Mouse (Mus musculus): ENCODE measurements around the gene Arid4a. TPM values are rescaled to one million over a fixed set of nuclear protein-coding genes. Genes with fewer than 3 reads are reported as not detected.

Gene Arid4a
- polyA plus RNA-seq, 1 experiment, result 12.0 TPM

DNA sequence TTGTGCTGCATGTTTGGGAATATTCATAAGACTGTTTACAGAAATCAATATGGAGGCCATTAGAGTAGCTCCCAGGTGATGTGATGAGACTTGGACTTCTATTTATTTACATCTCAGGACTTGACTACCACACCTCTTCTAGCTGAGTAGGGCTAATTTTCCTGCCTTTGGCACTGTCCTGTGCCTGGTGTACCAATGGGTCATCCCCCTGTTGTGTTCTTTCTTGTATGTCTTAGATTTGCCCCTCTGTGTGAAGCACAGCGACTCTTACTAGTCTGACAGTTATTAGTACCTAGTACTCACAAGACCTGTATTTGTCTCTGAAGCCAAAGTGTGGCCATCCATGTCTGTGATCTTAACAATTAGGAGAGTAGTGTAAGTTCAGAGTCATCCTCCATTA, 26.7 kb downstream of the Arid4a start:
- TF ChIP-seq GATA1 (IDR thresholded peaks at IDR 0.05; ENCODE audit: low read length), result no peak

DNA sequence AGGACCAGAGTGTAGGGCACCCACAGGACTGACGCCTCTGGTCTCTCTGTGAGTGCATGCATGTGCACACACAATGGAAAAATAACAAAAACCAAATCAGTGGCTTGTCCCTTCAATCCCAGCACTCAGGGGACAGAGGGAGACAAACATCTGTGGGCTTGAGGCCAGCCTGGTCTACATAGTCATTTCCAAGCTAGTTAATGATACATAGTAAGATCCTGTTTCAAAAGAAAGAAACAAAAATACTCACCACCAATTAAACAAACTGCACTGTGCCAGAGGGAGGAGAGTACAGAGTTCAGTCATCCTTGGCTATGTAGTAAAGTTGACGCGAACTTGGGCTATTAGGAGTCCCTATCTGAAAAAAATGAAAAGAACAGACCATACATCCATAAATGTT, 27.8 kb downstream of the Arid4a start:
- TF ChIP-seq GATA1 (IDR thresholded peaks at IDR 0.05; ENCODE audit: low read length), result no peak

DNA sequence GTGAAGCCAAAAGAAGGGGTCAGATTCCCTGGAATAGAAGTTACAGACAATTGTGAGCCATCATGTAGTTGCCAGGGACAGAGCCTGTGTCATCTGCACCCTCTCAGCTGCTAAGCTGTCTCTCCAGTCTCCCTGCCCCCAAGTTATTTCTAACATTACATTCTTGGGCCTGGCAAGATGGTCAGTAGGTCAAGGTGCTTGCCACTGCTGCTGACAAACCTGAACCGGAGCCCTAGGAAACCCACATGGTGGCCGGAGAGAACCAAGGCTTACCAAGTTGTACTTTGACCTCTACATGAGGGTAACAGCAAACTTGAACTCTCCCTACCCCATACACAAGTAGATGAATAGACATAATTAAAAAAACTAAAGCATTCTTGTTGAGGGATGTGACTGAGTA, 28.7 kb downstream of the Arid4a start:
- no peak for TF ChIP-seq GATA1 (IDR thresholded peaks at IDR 0.05; ENCODE audit: low read length)

DNA sequence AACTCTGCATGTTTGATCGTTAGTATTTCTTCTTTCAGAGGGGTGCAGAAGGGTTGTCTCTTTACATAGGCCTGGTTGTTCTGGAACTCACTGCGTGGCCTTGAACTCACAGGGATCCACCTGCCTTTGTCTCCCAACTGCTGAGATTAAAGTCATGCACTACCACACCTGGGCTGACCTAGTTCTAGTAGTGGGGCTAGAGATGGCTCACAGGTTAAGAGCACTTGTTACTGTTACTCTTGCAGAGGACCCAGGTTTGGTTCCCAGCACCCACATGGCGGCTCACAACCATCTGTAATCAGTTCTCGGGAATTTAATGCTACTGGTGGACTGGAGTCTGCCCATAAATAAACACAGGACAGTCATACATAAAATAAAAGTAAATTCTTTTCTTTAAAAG, 30.7 kb downstream of the Arid4a start:
- no peak for TF ChIP-seq GATA1 (IDR thresholded peaks at IDR 0.05; ENCODE audit: low read length)

DNA sequence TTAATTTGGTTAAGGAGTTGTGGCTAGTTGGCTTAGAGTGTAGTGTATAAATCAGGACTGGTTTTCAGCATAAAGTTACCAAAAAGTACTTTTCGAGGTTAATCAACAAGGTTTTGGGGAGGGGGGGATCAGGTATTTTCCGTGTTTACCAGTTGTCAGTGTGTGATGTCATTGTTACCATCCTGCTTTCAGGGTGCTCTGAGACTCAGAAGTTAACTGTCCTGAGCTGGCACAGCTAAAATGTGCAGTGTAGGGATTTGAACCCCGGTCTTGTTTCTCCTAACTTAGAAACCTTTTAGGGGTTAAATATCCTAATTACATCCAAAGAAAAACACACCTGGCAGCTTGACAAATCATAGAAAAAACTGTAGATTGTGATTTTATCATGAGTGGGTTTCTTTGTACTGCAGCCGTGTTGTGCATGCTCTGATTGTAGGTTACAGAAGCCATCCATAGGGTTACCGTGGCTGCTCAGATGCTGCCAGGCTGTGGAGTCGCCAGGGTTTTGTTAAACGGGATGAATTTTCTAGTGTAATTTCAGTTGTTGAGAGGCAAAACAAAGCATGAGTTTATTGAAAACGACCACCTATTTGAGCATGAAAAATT, 31.8 kb downstream of the Arid4a start:
- no peak for TF ChIP-seq GATA1 (IDR thresholded peaks at IDR 0.05; ENCODE audit: low read length)

DNA sequence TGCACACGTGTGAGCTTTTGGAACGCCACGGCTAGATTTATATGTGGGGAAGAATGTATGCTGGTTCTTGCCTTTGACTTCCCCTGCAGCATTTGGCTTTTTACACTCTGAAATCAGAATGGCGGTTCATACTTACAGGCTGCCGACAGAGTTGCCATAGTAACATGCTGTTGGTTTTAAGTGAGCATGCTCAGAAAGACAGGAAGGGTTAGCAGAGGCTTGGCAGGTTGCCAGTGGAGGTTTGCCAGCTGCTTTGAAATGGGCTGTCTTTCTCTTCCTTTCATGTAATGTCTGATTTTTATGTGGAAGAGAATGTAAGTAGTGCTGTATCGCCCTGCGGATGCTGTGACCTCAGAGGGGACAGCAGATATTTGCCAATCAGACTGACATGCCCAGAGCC, 32.3 kb downstream of the Arid4a start:
- no peak for TF ChIP-seq GATA1 (IDR thresholded peaks at IDR 0.05; ENCODE audit: low read length)

DNA sequence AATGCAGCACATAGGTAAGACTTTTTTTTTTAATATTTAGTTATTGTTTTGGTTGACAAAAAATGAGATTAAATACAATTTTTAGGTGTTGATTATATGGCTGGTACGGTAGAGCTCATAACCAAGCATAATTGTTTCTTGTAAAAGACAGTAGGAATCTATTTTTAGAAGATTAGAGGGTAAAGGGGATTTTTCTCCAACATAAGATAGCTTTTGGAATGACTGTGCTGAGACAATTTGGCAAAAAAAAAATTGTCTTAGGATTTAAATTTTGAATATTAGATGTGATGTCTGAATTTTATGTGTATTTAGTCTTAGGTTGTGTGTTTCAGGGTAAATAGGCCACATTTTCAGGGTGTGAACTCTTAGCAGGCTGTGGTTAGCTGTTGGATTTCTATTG, 32.8 kb downstream of the Arid4a start:
- no peak for TF ChIP-seq GATA1 (IDR thresholded peaks at IDR 0.05; ENCODE audit: low read length)

DNA sequence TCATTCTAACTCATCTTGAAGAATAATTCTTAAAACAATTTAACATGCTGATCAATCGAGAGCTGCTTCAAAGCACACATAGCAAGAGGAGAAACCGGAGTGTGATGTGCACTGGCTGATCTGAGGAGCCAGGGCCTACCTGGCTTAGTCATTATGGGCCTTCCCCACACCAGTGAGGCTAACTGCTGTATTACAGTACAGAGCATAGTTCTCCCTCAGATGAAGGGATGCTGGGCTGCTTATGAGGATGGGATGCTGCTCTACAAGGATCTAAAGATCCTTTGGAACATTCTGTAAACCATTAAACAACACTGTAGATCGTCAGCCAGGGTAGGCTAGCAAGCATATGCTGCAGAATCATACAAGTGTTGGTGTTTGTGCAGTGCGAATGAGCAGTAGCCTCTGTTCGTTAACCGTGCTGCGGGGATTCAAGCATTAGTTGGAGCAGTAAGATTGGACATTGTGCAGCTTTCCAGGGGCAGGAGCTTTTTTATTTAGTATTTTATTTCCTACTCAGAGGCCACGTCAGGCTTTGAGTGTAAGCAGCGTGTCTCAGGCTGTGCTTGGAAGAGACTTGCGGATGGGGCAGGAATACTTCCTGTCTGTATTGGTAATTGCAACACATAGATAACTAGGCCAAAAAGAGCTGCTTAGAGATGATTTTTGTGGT, 33.9 kb downstream of the Arid4a start:
- no peak for TF ChIP-seq GATA1 (IDR thresholded peaks at IDR 0.05; ENCODE audit: low read length)

DNA sequence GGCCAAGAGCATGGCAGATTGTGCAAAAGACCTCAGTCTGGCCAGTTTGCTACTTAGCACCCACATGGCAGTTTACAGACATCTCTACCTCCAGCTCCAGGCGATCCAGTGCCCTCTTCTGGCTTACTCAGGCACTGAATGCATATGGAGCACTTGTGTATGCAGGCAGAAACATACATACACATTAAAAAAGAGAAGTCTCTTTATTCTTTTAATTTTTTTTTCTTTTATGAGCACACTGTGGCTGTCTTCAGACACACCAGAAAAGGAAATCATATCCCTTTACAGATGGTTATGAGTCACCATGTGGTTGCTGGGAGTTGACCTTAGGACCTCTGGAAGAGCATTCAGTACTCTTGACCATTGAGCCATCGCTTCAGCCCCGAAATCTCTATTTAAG, 35.3 kb downstream of the Arid4a start:
- no peak for TF ChIP-seq GATA1 (IDR thresholded peaks at IDR 0.05; ENCODE audit: low read length)

DNA sequence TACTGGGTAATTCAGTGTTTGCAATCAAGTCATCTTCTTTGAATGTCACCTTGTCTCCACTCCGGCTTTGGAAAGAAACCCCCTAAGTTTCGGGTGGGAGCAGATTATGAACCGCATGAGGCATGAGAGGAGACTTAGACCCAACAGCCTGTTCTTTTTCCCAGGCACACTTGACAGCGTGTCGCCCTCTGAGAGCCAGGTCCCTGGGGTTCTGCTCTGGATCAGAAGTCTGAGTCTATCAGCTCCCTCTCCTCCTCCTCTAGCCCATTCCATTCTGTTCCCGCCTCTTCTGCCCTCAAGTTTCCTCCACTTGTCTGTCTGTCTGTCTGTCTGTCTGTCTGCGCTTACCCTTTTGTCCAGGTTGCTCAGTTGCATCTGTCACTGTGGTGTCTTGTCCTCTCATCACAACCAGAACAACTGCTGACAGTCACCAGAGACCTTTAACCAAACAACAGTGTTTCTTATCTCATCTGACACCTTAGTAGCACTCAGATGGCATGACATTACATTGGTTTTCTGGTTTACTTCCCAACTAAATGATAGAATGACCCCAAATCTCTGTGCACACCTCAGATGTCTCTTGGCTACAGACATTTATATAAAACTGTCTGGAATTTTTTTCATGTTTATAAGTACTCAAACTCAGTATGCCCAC, 36.7 kb downstream of the Arid4a start:
- TF ChIP-seq GATA1 (IDR thresholded peaks at IDR 0.05; ENCODE audit: low read length), result no peak

DNA sequence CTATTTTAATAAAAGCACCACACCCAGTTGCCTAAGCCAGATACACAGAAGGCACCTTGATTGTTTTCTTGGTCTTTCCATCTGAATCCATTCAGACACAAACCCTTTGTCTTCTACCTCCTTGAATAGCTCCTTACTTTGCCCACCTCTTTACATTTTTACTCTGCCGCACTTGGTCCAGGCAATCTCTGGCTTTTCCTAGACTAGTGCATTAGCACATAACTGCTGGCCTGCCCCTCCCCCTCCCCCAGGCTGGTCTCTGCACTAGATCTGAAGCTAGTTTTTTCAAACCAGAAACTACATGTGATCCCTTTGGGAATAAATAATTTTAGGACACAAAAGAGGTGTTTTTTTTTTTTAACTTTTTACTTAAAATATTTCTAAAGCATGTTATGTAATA, 37.2 kb downstream of the Arid4a start:
- no peak for TF ChIP-seq GATA1 (IDR thresholded peaks at IDR 0.05; ENCODE audit: low read length)

DNA sequence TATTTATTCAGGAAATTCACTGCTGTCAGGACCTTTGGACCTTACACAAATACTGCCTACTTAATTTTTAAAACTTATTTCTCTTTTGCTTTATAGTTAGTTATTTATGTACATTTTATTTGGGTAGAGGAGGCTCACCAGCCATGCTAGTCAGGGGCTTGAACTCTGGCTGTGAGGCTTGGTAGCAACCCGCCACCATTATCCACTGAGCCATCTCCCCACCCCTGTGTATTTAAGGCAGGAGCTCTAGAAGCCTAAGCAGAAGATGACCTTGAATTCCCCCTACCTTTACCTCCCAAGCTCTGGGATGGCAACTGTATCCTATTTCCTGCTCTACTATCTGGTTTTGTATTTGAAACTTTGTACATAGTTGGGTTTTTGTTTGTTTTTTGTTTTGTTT, 37.7 kb downstream of the Arid4a start:
- no peak for TF ChIP-seq GATA1 (IDR thresholded peaks at IDR 0.05; ENCODE audit: low read length)

DNA sequence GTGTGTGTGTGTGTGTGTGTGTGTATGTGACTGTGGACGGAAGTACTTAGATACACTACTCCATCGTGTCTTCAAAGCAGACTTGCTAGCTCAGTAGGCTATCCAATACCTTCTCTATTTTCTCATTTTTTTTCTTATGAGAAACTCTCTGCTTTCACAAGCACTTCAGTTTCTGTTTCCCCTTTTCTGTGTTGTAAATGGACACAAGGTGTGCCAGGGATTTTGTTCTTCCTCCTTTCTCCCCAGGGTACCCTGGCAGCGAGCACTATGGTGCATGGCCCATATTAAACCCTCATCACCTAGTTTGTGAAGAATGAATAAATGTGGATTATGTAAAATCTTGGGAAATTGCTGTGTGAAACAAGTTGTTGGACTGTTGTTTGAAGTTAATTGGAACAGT, 39.7 kb downstream of the Arid4a start:
- TF ChIP-seq GATA1 (IDR thresholded peaks at IDR 0.05; ENCODE audit: low read length), result no peak

DNA sequence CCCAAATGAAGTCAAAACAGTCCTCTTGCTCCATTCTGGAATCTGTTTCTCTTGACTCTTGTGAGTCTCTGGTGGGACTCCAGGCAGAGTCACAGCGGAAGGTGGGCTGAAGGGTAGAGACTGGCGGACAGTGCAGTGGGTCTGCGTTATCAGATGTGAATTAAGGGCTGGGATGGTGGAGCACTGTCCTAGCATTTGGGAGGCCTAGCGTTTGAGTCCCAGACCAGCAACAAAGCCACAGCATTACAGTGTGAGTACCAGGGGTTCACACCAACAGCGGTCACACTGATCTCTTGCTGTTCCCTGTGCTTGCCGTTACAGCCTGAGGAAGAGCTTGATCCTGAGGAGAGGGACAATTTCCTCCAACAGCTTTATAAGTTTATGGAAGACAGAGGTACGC, 44.0 kb downstream of the Arid4a start:
- TF ChIP-seq GATA1 (IDR thresholded peaks at IDR 0.05; ENCODE audit: low read length), result no peak

DNA sequence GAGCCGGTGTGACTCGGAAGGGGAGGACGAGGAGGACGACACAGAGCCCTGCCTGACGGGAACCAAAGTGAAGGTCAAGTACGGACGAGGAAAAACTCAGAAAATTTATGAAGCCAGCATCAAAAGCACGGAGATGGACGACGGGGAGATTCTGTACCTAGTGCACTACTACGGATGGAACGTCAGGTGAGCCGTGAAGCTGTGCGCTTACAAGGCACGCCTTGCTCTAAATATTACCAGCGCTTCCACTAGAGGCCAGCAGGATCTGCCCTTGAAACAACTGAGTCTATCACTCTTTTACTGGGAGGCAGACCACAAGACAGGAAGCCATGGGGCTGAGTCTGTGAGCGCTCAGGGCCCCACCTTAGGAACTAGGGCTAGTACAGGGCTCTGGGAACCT, 54.1 kb downstream of the Arid4a start:
- no peak for TF ChIP-seq GATA1 (IDR thresholded peaks at IDR 0.05; ENCODE audit: low read length)

DNA sequence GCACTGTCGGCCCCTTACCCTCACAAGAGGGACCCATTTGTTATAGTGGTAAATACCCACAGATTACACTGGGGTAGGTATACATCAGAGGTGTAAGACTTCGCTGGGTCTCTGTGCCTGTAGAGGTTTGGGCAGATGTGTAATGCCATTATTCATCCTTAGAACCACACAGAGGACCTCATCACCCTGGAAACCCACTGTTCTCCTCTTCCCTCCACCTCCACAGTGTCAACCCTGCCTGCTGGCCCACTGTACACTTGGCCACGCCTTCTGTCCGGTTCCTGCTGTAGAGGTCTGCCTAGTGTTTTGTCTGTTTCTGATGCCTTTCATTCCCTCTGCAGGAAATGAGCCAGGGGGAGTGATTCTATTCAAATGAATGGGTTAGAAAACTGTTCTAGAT, 56.3 kb downstream of the Arid4a start:
- no peak for TF ChIP-seq GATA1 (IDR thresholded peaks at IDR 0.05; ENCODE audit: low read length)

DNA sequence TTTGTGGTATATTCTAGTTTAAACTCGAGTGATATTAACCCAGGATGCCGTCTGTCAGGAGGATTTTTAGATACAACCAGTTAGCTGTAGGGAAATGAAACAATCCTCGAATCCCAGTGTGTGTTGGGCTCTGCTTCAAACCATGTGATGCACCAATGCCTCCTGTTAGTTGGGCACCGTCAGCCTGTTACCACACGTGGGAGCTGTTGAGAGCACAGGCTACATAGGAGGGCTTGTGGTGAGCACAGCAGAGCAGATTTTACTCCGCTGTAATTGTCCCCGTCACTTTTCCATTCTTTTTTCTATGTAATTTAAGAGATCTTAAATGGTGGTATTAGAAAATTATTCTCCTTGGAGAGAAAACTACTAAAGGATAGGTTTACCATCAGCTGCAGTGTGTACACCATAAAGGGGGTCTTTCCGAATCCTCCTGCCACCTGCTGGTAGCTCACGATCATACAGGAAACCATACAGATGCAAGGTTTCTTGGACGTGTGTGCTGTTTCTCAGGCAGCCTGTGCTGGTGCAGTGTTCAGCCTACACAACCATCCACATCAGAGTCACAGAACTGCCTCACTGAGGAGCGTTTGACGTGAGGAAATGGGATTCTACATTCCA, 57.4 kb downstream of the Arid4a start:
- TF ChIP-seq GATA1 (IDR thresholded peaks at IDR 0.05; ENCODE audit: low read length), result no peak

Measured in G1E-ER4 (cell line).